Mouse (Mus musculus) cerebellum, adult 11 months (tissue): ENCODE measurements around the gene Cnn1.
"Not testable (repeated sequence)": the region's sequence is repeated elsewhere in the genome, so short reads cannot be mapped to it uniquely, and the experiment has no call there.

Experiments
- DNase-seq: peaks from one replicate; pipeline ENCODE4 v3.0.0; 2022

The Cnn1 gene

DNA sequence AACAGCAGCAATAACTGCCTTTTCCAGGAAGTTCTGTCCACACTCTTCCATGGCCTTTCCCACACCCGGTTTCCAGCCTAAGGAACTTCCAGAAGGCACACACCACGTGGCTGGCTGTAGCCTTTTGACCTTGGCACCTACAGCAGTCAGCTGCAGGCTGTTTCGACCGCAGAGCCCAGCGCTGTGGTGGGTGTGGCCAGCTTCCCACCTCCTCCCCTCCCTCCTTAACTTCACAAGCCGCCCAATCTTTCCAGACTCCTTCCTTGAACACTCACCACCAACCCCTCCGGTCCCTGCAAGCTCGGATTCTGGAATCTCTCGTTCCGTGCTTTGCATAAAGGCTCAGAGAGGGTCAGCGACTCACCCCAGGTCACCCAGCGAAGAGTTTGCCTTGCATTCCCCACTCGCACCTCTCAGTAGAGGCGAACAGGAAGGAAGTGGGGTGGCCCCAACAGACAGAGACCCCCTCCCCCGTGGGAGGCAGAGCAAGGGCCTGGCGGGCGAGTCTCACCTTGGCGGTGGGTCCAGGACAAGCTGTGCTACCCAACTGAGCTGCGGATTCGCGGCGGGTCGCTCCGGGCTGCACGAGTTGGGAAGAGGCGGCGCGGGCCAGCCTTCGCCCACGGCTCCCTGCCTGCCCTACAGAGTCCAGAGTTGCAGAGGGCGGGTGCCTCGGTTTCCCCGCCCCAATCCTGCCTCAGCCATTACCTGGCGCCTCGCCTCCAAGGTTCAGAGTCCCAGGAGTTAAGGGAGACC, 32.4 kb downstream of the Cnn1 start:
- no peak for DNase-seq

DNA sequence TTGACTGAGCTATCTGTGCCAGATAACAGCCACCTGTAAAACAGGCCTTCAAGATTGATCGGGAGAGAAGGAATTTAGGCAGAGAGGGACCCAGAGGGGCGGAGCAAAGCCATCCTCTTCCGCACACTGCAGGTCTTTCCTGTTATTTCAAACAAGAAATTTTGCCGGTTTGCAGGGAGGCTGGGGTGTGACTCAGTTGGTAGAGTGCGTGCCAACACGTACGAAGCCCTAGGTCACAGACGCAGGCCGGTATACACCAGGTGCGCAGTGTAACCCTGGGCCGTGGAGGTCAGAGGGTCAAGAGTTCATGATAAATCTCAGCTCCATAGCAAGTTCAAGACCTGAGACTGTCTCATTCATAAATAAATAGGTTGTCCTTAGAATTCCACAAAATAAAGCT, 33.2 kb downstream of the Cnn1 start:
- no peak for DNase-seq

DNA sequence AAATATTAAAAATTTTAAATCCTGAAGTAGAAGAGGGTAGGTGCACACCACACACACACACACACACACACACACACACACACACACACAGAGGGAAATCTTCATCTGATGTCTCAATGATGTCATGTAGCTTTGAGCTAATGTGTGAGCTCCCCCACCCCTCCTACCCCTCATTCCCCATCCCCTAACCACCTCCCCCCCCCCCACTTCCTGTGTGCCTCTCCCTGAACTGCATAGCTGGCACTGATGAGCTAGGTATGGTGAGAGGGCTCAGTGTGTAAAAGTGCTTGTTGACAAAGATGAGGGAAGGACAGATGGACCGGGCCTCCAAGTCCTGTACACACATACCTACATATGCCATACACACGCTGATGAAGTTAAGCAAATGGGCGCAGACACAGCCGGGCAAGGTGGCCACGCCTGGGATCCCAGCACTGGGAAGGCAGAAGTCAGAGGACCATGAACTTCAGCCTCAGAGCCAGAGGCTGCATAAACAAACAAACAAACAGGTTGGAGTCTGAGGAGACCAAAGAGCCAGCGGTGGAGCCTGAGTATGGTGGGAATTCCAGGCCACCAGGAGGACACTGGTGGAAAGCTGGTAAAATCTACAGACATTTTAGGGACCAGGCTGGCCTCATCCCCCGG, 35.4 kb downstream of the Cnn1 start:
- no peak for DNase-seq

DNA sequence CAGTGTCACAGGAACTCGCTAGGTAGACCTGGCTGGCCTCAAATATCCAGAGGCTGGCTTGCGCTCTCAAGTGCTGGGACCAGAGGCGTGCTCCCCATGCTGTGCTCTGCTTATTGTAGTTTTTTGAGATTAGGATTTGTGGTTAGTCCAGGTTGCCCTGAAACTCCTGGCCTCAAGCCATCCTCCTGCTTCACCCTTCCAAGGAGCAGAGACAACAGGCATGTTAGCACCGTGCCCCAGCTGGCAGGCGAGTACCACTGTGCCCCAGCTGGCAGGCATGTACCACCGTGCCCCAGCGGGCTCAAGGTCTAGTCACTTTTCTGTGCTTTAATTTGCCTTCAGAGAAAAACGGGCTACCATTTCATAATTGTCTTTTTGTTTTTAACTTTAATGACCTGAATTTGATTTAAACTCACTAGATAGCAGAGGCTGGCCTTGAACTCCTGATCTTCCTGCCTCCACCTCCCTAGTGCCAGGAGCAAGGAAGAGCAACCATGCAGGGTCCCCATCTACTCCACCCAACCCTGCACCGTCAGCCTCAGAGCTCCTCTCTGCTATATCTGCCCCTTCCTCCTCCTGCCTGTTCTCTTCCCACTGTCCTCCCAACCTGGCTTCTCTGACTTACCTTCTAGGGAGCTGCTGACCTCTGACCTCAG, 36.1 kb downstream of the Cnn1 start:
- no peak for DNase-seq

DNA sequence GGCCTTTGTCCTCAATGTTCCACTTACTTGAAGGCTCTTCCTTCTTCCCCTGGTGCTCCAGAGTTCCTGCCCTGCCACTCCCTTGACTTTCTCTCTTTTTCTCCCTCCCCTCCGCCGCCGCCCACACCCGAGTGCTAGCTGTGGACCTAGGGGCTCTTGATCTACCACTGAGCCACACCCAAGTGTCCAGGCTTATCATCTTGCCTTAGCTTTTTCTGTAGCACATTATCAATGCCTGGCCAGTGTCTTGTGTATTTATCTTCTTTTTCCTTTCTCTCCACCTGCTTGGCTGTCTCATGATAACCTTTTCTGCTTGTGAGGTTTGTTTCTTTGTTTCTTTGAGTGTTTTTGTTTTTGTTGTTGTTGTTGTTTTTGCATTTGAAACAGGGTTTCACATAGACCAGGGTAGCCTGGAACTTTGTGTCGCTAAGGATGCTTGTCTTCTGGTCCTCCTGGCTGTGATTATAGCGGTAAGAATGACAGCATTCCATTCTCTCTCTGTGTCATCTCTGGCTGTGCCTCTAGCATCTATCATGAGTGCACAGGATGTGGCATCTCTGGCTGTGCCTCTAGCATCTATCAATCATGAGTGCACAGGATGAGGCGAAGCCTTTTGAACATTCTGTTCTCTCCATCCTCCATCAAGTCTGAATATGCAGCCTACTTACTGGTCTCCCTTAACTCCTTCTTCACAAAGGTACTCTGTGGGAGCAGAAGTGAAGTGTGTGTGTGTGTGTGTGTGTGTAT, 36.8 kb downstream of the Cnn1 start, which contains the start of gene Acp5:
TSS of gene Acp5 (minus strand) at position 68 of the 747 bp plus-strand sequence.
- DNase-seq, result no peak

DNA sequence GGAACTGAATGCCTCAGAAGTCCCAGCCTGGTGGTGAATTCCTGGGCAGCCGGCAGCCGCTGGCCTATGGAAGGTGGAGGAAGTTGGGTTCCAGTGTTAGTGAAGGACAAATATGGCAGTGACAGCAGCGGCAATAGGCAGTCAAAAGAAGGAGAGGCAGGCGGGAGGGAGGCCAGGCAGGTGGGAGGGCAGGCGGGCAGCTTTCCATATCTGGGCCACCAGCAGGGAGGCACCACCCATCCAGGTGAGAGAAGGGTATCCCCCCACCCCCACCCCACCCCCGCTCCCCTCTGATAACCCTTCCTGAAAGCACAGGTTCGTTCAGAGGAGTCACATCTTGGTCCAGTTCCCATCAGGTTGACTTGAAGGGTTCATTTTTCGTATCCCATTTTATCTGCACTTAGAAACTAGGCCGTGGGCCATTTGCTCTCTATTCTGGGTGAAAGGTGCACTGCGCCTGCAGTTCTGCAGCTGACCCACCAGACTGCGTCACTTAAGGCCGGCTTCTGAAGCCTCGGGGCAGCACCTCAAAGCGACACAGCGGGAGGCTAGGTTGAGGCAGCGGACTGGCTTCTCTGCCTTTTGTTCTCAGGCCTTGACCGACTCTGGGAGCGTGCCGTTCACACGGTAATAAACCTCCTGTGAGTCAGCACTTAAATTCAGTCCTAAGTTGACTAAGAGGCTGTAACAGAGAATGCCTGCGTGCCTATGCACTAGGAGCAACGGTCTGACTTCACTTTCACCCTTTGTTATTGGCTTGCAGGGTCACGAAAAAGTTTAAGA, 37.9 kb downstream of the Cnn1 start:
- no peak for DNase-seq

DNA sequence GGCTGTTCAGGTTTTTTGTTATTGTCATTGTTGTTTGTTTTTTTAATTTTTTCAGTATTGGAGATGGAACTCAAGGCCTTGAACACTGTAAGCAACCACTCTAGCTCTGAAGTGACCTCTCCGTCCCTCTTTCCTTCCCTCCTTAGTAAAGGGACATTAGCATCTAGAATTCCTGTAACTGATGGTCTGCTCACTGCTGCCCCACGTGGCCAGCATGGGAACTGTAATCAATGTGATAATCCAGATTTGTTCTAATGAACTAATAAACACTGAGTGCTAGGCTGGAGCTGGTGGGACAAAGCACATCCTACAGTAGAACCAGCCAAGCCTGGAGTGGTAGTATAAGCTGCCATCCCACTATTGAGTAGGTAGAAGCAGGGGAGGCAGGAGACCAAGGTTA, 39.5 kb downstream of the Cnn1 start:
- peak; percentile 42 for DNase-seq

DNA sequence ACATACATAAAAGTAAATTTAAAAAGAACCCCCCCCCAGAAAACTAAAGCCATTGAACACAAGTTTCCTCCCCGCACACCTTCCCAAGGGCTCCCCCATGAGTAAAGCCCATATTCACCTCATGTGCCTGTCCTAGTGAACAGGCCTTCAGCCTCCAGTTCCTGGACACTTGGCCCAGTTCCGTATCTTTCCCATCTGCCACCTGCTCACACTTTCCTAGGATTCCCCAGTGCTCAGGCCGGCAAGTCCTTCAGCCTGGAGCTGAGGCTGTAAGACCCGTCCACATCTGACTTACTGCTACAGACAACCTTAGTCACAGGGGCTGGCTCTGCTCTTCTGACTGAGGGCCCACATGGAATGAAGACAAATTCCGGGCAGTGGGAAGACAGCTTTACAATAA, 40.7 kb downstream of the Cnn1 start:
- DNase-seq, result peak; percentile 62

DNA sequence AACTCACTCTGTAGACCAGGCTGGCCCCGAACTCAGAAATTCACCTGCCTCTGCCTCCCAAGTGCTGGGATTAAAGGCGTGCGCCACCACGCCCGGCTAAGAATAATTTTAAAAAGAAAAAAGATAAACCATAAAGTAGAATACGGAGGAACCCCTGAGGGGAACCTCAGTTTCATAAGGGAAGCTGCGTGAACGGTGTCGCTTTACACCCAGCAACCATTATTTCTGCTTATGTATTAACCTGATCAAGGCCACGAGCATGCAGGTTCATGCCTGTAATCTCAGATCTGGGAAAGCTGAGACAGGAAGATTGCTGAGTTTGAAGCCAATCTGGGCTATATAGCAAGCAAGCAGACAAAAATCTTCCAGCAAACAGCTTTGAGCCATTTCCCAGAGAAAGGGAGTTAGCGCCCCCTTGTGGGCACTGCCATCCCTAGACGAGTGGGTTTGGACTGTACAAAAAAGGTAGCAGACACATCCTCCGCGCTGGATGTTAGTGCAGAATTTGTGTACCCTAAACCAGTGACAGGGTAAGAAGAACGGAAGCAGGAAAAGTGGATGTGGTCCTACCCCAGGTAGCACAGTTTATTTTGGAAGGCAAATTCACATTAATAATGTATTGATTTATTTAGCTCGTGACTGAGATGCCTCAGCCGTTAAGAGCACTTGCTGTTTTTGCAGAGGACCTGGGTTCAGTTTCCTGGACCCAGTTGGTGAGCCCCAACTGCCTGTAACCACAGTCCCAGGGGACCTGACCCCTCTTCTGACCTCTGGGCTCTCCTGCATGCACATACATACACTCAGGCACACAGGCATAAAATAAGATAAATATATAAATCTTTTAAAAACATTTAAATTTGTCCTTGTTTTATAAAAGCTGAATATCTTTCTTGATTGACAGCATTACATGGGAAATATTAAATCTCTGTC, 44.4 kb downstream of the Cnn1 start:
- DNase-seq, result peak; percentile 85

DNA sequence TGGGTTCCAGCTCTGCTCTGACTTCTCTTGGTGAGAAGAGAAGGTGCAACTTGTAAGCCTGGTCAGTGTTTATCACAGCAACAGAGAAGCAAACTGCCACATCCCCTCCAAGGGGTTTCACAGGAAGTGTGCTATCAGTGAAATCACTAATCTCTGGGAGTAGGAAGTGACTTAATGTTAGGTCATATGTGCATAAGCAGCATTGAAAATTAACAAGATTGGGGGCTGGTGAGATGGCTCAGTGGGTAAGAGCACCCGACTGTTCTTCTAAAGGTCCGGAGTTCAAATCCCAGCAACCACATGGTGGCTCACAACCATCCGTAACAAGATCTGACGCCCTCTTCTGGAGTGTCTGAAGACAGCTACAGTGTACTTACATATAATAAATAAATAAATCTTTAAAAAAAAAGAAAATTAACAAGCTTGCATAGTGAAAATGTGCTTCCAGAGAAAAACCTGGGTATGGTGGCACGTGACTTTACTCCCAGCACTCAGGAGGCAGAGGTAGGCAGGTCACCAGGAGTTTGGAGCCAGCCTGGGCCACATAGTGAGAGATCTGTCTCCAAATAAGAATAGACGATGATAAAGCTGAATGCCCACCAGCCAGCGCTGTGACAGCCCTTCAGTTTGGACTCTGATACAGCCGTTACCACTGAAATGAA, 45.4 kb downstream of the Cnn1 start:
- DNase-seq, result no peak

DNA sequence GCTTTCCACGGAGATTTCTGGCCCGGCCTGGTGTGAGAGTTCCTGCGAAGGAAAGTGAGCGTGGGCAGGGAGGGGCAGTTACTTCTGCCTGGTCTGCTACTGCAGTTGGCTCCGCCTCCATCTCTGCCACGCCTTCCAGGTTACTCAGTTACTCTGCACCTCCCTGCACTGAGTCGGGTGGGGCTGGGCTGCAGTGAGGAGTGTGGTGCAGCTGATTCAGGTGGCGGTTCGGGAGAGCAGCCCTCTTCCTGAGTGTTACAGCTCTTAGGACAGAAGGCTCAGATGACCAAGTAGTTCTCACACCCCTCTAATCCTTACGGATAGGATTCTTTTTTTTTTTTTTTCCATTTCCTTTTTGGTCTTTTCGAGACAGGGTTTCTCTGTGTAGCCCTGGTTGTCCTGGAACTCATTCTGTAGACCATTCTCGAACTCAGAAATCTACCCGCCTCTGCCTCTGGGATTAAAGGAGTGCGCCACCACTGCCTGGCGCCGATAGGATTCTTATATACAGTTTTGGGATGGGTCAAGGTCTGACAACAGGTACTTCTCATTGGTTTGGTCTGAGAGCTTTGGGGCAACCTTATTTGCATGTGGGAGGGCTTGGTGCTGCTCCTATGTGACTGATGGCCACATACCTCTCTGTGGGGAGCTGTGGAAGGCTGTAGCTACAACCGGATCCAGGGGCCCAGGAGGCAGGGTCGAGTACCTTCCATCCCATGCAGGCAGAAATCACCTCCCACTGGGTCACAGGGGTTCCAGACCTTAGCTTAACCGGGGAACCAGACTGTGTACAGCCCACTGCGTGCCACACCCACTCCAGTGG, 50.6 kb downstream of the Cnn1 start:
- no peak for DNase-seq

DNA sequence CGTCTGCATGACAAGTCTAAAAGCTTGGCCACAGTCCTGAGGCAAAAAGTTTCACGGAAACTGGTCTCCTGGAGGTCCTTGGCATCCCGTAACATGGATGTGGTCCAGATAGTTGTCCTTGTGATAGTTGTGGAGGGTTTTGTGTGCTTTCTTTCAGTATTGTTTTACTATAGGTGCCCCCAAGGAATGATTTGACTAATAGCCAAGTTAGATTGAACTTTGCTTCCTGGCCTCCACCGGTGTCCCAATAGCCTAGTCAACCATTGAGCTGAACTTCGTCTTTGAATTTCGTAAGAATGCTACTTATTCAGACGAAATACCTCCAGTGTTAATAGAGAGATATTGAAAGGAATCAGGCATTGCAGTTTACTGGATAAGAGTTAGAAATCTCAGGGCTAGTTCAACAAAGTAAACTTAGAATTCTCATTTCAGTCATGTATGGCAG, 51.3 kb downstream of the Cnn1 start:
- not testable (repeated sequence) for DNase-seq

DNA sequence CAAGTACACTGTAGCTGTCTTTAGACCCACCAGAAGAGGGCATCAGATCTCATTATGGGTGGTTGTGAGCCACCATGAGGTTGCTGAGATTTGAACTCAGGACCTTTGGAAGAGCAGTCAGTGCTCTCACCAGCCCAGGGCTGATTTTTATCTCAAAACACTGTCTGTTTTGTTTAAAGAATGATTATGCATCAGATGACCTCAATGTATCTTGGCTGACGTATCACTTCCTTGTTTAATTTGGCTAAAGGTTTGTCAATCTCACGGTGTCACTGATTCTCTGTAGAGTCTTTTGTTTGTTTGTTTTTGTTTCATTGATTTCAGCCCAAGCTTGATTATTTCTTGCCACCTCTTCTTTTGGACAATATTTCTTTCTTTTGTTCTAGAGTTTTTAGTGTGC, 51.9 kb downstream of the Cnn1 start:
- DNase-seq, result no peak

DNA sequence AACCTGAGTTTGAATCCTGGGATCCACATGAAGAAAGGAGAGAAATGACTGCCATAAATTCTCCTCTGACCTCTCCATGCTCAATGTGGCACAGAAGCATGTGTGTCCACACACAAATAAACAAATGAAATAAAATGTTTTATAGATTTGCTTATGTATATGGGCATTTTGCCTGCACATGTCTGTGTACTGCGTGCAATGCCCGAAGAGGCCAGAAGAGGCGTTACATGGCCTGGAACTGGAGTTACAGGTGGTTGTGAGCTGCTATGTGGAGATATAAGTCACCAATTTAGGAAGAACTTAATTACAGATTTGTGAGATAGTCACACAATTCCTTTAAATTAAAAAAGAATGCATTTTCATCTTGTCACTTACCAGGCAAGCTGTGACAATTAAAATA, 54.8 kb downstream of the Cnn1 start:
- DNase-seq, result no peak

DNA sequence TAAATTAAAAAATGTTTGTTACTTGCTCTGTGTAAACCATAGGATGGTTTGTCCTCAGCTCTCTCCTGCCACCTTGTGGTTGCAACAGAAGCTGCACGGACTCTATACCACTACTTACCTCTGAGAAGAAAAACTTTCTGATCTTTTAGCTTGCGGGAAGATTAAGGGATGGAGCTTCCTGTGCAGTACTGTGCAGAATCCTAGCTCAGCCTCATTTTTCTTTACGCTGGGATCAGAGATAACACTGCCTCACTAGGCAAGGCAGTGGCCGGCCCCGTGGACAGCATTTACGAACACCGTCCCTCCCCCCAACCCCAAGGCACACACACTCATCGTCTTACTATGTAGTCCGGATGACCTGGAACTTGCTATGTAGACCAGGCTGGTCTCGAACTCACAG, 56.6 kb downstream of the Cnn1 start:
- DNase-seq, result peak; percentile 64

DNA sequence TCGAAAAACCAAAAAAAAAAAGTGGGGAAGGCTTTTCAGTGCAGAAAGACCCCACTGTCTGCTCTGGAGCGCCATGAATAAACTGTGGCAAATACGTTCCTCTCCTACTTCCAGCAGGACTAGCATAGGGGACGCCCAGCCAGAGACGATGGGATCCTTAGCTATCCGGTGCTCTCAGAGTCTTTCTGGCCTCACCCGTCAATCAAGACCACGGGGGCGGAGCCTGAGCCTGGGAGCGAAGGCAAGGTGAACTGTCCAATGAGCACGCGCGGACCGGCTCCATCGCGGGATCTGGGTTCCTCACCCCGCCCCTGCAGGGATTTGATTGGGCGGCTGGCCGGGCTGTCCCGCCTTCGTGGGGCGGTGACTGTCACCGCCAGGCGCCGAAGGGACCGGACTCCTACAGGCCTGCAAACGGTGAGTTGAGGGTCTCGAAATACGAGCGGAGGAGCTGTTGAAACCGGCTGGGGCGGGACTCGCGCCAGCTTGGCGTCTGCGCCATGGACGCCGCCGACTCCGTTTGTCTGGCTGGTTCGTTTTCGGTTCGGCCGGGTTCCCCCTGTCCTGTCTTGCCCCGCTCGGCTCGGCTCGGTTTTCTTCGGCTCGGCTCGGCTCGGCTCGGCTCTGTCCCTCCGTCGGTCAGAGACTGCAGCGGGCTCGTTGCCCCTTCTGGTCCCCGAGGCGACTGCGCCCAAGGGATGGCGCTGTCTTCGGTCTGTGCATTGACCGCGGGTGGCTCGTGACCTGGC, 57.7 kb downstream of the Cnn1 start, which contains the start of gene Pigyl:
TSS of gene Pigyl (plus strand) at position 350 of the 749 bp plus-strand sequence.
- peak; percentile 99 for DNase-seq

DNA sequence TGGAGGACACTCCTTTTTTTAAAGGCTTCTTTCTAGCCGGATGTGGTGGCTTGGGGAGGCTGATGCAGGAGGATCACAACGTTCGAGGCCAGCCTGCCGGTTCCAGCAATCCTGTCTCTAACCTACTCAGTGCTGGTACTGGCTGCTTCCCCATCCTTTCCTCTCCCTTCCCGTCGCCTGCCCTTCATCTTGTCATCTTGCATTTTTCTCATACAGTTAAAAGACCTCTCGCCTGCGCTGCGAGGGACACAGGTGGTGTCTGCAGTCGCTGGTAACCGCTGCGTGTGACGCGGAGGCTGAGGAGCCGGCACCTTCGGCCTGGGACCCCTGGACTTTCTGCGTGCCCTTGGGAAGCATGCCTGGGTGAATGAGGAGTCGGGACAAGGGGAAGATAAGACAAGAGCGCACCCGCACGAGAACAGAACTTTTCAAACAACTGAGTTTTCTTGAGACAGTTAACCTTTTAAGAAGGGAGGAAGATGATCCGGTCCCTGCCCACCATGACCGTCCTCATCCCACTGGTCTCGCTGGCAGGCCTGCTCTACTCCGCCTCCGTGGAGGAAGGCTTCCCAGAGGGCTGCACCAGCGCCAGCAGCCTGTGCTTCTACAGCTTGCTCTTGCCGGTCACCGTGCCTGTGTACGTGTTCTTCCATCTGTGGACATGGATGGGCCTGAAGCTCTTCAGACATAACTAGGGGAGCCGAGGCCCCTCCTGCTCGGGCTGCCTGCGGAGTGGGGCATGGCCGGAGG, 58.7 kb downstream of the Cnn1 start:
- peak; percentile 35 for DNase-seq
